Mouse (Mus musculus) MEL (cell line): ENCODE measurements around the gene Zfp74. TPM values are rescaled to one million over a fixed set of nuclear protein-coding genes. Genes with fewer than 3 reads are reported as not detected.

Experiments used
- DNase-seq: peaks from one replicate; pipeline ENCODE4 v3.0.0; 2011; ENCODE audit warnings: low read depth, low spot score
- H3K27ac ChIP-seq: 2 replicates; pipeline ENCODE4 v1.5.1; 2012; ENCODE audit warnings: low read depth, mild to moderate bottlenecking, control low read depth, low read length, moderate library complexity; ENCODE audit not compliant: control insufficient read depth
- H3K27me3 ChIP-seq, 2 experiments: fragments of 150-350 bp in 1 of 2; sonication (generic) in 1 of 2; 2 replicates each; pipeline ENCODE4 v1.6.1; 2012; ENCODE audit warnings: low read length in 2 of 2, mild to moderate bottlenecking in 2 of 2, improper control_type of control experiment in 1 of 2, moderate library complexity in 1 of 2; ENCODE audit not compliant: insufficient read depth in 2 of 2, control insufficient read depth in 1 of 2
- H3K36me3 ChIP-seq, 2 experiments: 2 replicates each; pipeline ENCODE4 v1.6.1; 2012 to 2014; ENCODE audit warnings: low read length in 2 of 2, improper control_type of control experiment in 1 of 2, inconsistent platforms in 1 of 2, mild to moderate bottlenecking in 1 of 2; ENCODE audit not compliant: insufficient read depth in 2 of 2, control insufficient read depth in 1 of 2
- H3K4me1 ChIP-seq, 2 experiments: fragments of 150-350 bp in 1 of 2; sonication (generic) in 1 of 2; 2 replicates each; pipeline ENCODE4 v1.6.1; 2012; ENCODE audit warnings: low read length in 2 of 2, improper control_type of control experiment in 1 of 2, mild to moderate bottlenecking in 1 of 2; ENCODE audit not compliant: insufficient read depth in 2 of 2, control insufficient read depth in 1 of 2
- H3K4me3 ChIP-seq, 2 experiments: fragments of 150-350 bp in 1 of 2; sonication (generic) in 1 of 2; 2 replicates each; pipeline ENCODE4 v1.5.1; 2012; ENCODE audit warnings: low read depth in 2 of 2, low read length in 2 of 2, mild to moderate bottlenecking in 2 of 2, moderate library complexity in 2 of 2, control low read depth in 1 of 2, improper control_type of control experiment in 1 of 2; ENCODE audit not compliant: control insufficient read depth in 1 of 2, insufficient read depth in 1 of 2
- H3K79me2 ChIP-seq: 2 replicates; pipeline ENCODE4 v1.6.1; 2012; ENCODE audit warnings: mild to moderate bottlenecking, low read length, moderate library complexity; ENCODE audit not compliant: control insufficient read depth, poor library complexity, insufficient read depth
- H3K9ac ChIP-seq: 2 replicates; pipeline ENCODE4 v1.6.1; 2012; ENCODE audit warnings: low read depth, mild to moderate bottlenecking, control low read depth, low read length, moderate library complexity; ENCODE audit not compliant: control insufficient read depth, poor library complexity, severe bottlenecking
- H3K9me3 ChIP-seq: fragments of 150-350 bp; sonication (generic); replicated peaks from 2 replicates; pipeline ENCODE4 v1.6.1; 2012; ENCODE audit warnings: mild to moderate bottlenecking, low read length, improper control_type of control experiment, moderate library complexity; ENCODE audit not compliant: insufficient read depth
- BHLHE40 ChIP-seq: IDR thresholded peaks from 2 replicates; pipeline ENCODE4 v1.6.1; 2012; ENCODE audit warnings: low read depth, mild to moderate bottlenecking, inconsistent platforms, low read length, improper control_type of control experiment, borderline replicate concordance
- CHD1 ChIP-seq: IDR thresholded peaks from 2 replicates; pipeline ENCODE4 v1.6.1; 2012; ENCODE audit warnings: low read depth, mild to moderate bottlenecking, inconsistent platforms, low read length, improper control_type of control experiment
- ELF1 ChIP-seq: IDR thresholded peaks from 2 replicates; pipeline ENCODE4 v1.6.1; 2014; ENCODE audit warnings: low read depth, mild to moderate bottlenecking, inconsistent platforms, low read length, improper control_type of control experiment, moderate library complexity
- GABPA ChIP-seq: IDR thresholded peaks from 2 replicates; pipeline ENCODE4 v1.6.1; 2012; ENCODE audit warnings: low read depth, mild to moderate bottlenecking, inconsistent platforms, low read length, improper control_type of control experiment, moderate library complexity
- GATA1 ChIP-seq: IDR thresholded peaks from 2 replicates; pipeline ENCODE4 v1.6.1; 2011; ENCODE audit warnings: low read depth, low read length, improper control_type of control experiment
- HCFC1 ChIP-seq: IDR thresholded peaks from 2 replicates; pipeline ENCODE4 v1.6.1; 2012; ENCODE audit warnings: low read depth, mild to moderate bottlenecking, inconsistent platforms, low read length, improper control_type of control experiment, moderate library complexity
- JUND ChIP-seq: IDR thresholded peaks from 2 replicates; pipeline ENCODE4 v1.6.1; 2011; ENCODE audit warnings: low read depth, mild to moderate bottlenecking, improper control_type of control experiment, low read length
- MAFK ChIP-seq: IDR thresholded peaks from 2 replicates; pipeline ENCODE4 v1.6.1; 2011; ENCODE audit warnings: low read depth, mild to moderate bottlenecking, low read length, improper control_type of control experiment, borderline replicate concordance
- MEF2A ChIP-seq: IDR thresholded peaks from 2 replicates; pipeline ENCODE4 v1.6.1; 2014; ENCODE audit warnings: low read depth, mild to moderate bottlenecking, inconsistent platforms, low read length, improper control_type of control experiment; ENCODE audit not compliant: poor library complexity, insufficient replicate concordance, severe bottlenecking; ENCODE audit errors: extremely low read depth
- MXI1 ChIP-seq: IDR thresholded peaks from 2 replicates; pipeline ENCODE4 v1.6.1; 2011; ENCODE audit warnings: mild to moderate bottlenecking, low read depth, low read length, improper control_type of control experiment
- MYB ChIP-seq: IDR thresholded peaks from 2 replicates; pipeline ENCODE4 v1.6.1; 2011; ENCODE audit warnings: mild to moderate bottlenecking, low read depth, low read length, improper control_type of control experiment
- MYC ChIP-seq: IDR thresholded peaks from 2 replicates; pipeline ENCODE4 v1.6.1; 2011; ENCODE audit warnings: low read depth, mild to moderate bottlenecking, low read length, improper control_type of control experiment, moderate library complexity
- NELFE ChIP-seq: IDR thresholded peaks from 2 replicates; pipeline ENCODE4 v1.6.1; 2011; ENCODE audit warnings: low read depth, low read length, improper control_type of control experiment
- POLR2A ChIP-seq, 2 experiments: IDR thresholded peaks; 2 replicates each; pipeline ENCODE4 v1.6.1; 2011 to 2012; ENCODE audit warnings: low read length in 2 of 2, mild to moderate bottlenecking in 2 of 2, control low read depth in 1 of 2, improper control_type of control experiment in 1 of 2, low read depth in 1 of 2, moderate library complexity in 1 of 2; ENCODE audit not compliant: control insufficient read depth in 1 of 2, insufficient read depth in 1 of 2, poor library complexity in 1 of 2
- POLR2AphosphoS2 ChIP-seq: IDR thresholded peaks from 2 replicates; pipeline ENCODE4 v1.6.1; 2011; ENCODE audit warnings: low read length, improper control_type of control experiment
- UBTF ChIP-seq: IDR thresholded peaks from 2 replicates; pipeline ENCODE4 v1.6.1; 2012; ENCODE audit warnings: low read depth, mild to moderate bottlenecking, inconsistent platforms, low read length, improper control_type of control experiment, moderate library complexity, borderline replicate concordance; ENCODE audit not compliant: insufficient read depth
- USF2 ChIP-seq, 2 experiments: IDR thresholded peaks; 2 replicates each; pipeline ENCODE4 v1.6.1; 2011 to 2012; ENCODE audit warnings: improper control_type of control experiment in 2 of 2, low read length in 2 of 2, borderline replicate concordance in 1 of 2, inconsistent platforms in 1 of 2, low read depth in 1 of 2, mild to moderate bottlenecking in 1 of 2; ENCODE audit not compliant: insufficient read depth in 1 of 2
- ZNF384 ChIP-seq: IDR thresholded peaks from 2 replicates; pipeline ENCODE4 v1.6.1; 2012; ENCODE audit warnings: low read depth, mild to moderate bottlenecking, inconsistent platforms, low read length, improper control_type of control experiment
- polyA plus RNA-seq, 2 experiments: library from polyadenylated mRNA; stranded (reverse) in 1 of 2; unstranded in 1 of 2; fragments of >175 nt in 1 of 2; fragments of >200 nt in 1 of 2; gene quantifications; 2 replicates each; pipeline versions ENCODE4 v1.2.1 to v1.2.4; 2012; ENCODE audit warnings: low replicate concordance in 2 of 2, low read depth in 1 of 2; ENCODE audit not compliant: insufficient read length in 2 of 2, insufficient read depth in 1 of 2, missing spikeins in 1 of 2
- total RNA-seq: library from RNA; depleted of rRNA; stranded (reverse); fragments of 300-350 nt; gene quantifications from 2 replicates; pipeline ENCODE4 v1.2.3, GENCODE M21; 2012

Zfp74 gene
- total and polyA plus RNA-seq, 3 experiments, result 4.8 to 9.4 TPM; not detected in 1

DNA sequence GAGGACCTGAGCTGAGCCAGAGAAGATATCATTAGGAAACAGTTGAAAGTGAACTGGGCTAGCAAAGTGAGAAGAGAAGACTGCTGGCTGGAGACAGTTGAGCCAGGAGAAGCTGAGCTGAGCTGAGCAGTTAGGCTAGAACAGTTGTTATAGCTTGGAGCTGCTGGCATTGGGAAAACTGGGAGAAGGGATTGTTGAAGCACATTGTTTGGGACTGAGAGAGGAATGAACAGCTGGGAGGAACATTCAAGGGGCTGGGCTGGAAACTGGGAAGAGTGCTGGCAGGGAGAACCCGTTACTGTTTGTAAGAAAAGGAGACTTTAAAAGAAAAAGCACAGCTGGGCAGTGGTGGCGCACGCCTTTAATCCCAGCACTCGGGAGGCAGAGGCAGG, 35.8 kb downstream of the Zfp74 start:
- no peaks in the 10 kb centered on the region; a peak in 1 of 4 replicates for H3K4me1 ChIP-seq
- DNase-seq, result no peak
- H3K4me3 ChIP-seq, result no peak overlapping the region
- no peak overlapping the region for H3K27ac ChIP-seq
- peaks cover 0 to 4% of the 10 kb centered on the region in 2 experiments; a peak in 1 of 4 replicates for H3K36me3 ChIP-seq
- no peaks in the 10 kb centered on the region for H3K27me3 ChIP-seq
- H3K9ac ChIP-seq, result no peak overlapping the region
- TF ChIP-seq MYB (no peak), USF2 (IDR thresholded peaks at IDR 0.05; ENCODE audit: borderline replicate concordance in 1 of 2, insufficient read depth in 1 of 2, low read depth in 1 of 2, low read length in 2 of 2) (no peak), MAFK (no peak), UBTF (no peak), NELFE (no peak), MEF2A (no peak), MXI1 (no peak), GABPA (no peak)
- TF ChIP-seq, all 39 proteins: peak for 0
- Histone ChIP-seq H3K79me2 (no peaks in the 10 kb centered on the region), H3K9me3 (no peaks in the 10 kb centered on the region)

- H3K36me3 ChIP-seq, result peaks cover 0 to 4% of the 10 kb centered on the region in 2 experiments; a peak in 1 of 4 replicates
- H3K4me3 ChIP-seq, result no peak overlapping the region
- H3K27me3 ChIP-seq, result no peaks in the 10 kb centered on the region
- H3K79me2 ChIP-seq, result no peaks in the 10 kb centered on the region
- no peaks in the 10 kb centered on the region; a peak in 1 of 4 replicates for H3K4me1 ChIP-seq
- no peak for DNase-seq
- H3K9me3 ChIP-seq, result no peaks in the 10 kb centered on the region
- H3K9ac ChIP-seq, result no peak overlapping the region
- no peak overlapping the region for H3K27ac ChIP-seq
- no peak for TF ChIP-seq HCFC1
- no peak for TF ChIP-seq UBTF
- no peak for TF ChIP-seq ELF1
- no peak for TF ChIP-seq CHD1
- TF ChIP-seq MEF2A, result no peak
- no peak for TF ChIP-seq POLR2A (IDR thresholded peaks at IDR 0.05; ENCODE audit: control insufficient read depth in 1 of 2, insufficient read depth in 1 of 2, low read depth in 1 of 2, low read length in 2 of 2, poor library complexity in 1 of 2)
- TF ChIP-seq ZNF384, result no peak
- no peak for TF ChIP-seq POLR2AphosphoS2
- no peak for TF ChIP-seq MYC
- no peak for TF ChIP-seq JUND
- TF ChIP-seq BHLHE40, result no peak
- no peak for TF ChIP-seq MXI1
- no peak for TF ChIP-seq NELFE
- no peak for TF ChIP-seq GATA1
Observed at GRCm38 (mm10) chr7:29917371-29918061, 36.4 kb downstream of the Zfp74 start.
